In the genomic region with DNA sequence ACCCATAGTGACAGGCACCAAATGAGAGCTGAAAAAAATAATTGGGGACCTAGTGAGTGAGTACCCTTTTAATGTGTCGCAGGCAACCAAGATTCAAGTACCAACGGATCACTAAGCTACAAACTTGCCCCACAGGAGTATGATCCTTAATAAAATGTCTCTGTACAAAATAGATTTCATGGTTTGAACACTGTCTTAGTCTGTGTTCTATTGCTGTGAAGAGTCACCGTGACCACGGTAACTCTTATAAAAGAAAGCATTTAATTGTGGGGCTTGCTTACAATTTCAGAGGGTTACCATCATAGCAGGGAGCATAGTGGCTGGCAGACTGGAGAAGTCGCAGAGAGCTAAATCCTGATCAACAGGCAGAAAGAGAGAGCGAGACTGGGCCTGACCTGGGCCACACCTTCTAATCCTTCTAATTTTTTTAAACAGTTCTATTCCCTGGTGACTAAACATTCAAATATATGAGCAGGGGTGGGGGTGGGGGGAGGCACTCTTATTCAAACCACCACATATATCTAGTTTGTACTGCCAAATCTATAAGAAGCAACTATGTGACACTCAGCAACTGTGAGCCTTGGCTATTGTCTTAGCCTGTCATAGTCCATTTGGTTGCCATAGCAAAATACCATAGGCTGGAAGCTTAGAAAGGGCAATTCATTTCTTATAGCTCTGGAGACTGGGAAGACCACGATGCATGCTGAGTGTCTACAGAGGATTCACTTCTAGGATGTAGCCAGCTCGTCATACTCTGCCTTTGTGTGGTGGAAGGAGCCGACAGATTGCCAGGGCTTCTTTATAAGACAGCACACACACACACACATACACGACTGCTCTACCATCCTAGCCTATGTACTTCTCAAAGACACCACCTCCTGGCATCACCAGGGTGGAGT, we compare ENCODE assay signal across 23 mouse cellular contexts. TPM values are rescaled to one million over a fixed set of nuclear protein-coding genes. Genes with fewer than 3 reads are reported as not detected.
A peak's percentile ranks its signal among the peaks of the same experiment; 100 is the strongest.
DNase-seq lines count a peak whose midpoint lies in the region; ATAC-seq and TF ChIP-seq lines count a peak whose summit lies in the region.
"Had no signal": no experiment of that assay in that cellular context is flagged by ENCODE, and none has a peak within 500 bp of the region (broad histone marks: within the 10 kb centered on the region; RNA-seq: fewer than 3 reads in every experiment).

No protein-coding gene starts in this region.

- peak overlapping the region; percentile 22; the same call in 1 of the 2 replicates for H3K27ac ChIP-seq in forebrain, postnatal 0 days (ENCODE audit: low read depth, low read length)
- no peak overlapping the region for H3K27ac ChIP-seq in forebrain, embryonic 12.5 days
- H3K27ac ChIP-seq in hindbrain, postnatal 0 days, result no peak overlapping the region
- H3K27ac ChIP-seq in neural tube, embryonic 13.5 days (replicated peaks), result no peak overlapping the region
- no peak overlapping the region for H3K27ac ChIP-seq in kidney, embryonic 14.5 days (ENCODE audit: low read depth, low read length)
- H3K27ac ChIP-seq: embryonic facial prominence, embryonic 15.5 days; gastrocnemius, adult 2 months; stomach, embryonic 15.5 days had no signal

- H3K4me1 ChIP-seq in forebrain, postnatal 0 days (ENCODE audit: insufficient read depth), result peaks cover 4% of the 10 kb centered on the region; the same call in 1 of the 2 replicates
- H3K4me1 ChIP-seq in forebrain, embryonic 12.5 days, result peaks cover 11% of the 10 kb centered on the region; the same call in 1 of the 2 replicates
- H3K4me1 ChIP-seq in hindbrain, postnatal 0 days (ENCODE audit: insufficient read depth, low read length), result no peaks in the 10 kb centered on the region; the same call in 1 of the 2 replicates
- H3K4me1 ChIP-seq in neural tube, embryonic 13.5 days (replicated peaks), result peaks cover 8% of the 10 kb centered on the region; the same call in 1 of the 2 replicates
- H3K4me1 ChIP-seq in kidney, embryonic 14.5 days (ENCODE audit: control insufficient read depth, insufficient read depth, low read length), result no peaks in the 10 kb centered on the region
- H3K4me1 ChIP-seq: embryonic facial prominence, embryonic 15.5 days; stomach, embryonic 15.5 days had no signal

- H3K9me3 ChIP-seq in forebrain, postnatal 0 days (ENCODE audit: low read length), result no peaks in the 10 kb centered on the region
- H3K9me3 ChIP-seq in forebrain, embryonic 12.5 days, result no peaks in the 10 kb centered on the region
- no peaks in the 10 kb centered on the region for H3K9me3 ChIP-seq in hindbrain, postnatal 0 days (ENCODE audit: low read length)
- no peaks in the 10 kb centered on the region for H3K9me3 ChIP-seq in neural tube, embryonic 13.5 days
- no peaks in the 10 kb centered on the region for H3K9me3 ChIP-seq in kidney, embryonic 14.5 days (ENCODE audit: control insufficient read depth, low read length)
- H3K9me3 ChIP-seq: embryonic facial prominence, embryonic 15.5 days; heart, embryonic 12.5 days; stomach, embryonic 15.5 days had no signal

- 62% methylated on average over 10 of the region's 10 CpGs for WGBS in forebrain, postnatal 0 days
- 71% methylated on average over 10 of the region's 10 CpGs for WGBS in forebrain, embryonic 12.5 days
- 30% methylated on average over 10 of the region's 10 CpGs for WGBS in hindbrain, postnatal 0 days
- WGBS in neural tube, embryonic 13.5 days, result 38% methylated on average over 10 of the region's 10 CpGs
- WGBS in kidney, embryonic 14.5 days, result 90% methylated on average over 10 of the region's 10 CpGs

- no peak for DNase-seq in forebrain, postnatal 0 days
- peak; percentile 35 for DNase-seq in retina, embryonic 14.5 days (ENCODE audit: low spot score)
- no peak for DNase-seq in retina, postnatal 1 day
- DNase-seq in hindbrain, postnatal 0 days (ENCODE audit: low spot score), result peak; percentile 20
- no peak for DNase-seq in spleen, postnatal 14 days (ENCODE audit: low spot score in 2 of 2)
- DNase-seq: cerebellum, adult 9-11 months; gastrocnemius, adult 2 months; heart, postnatal 14 days; kidney, adult 8-10 months; kidney, postnatal 36 days; layer of hippocampus, adult 9-11 months; lung, adult 2 months; right cerebral cortex, postnatal 14 days; thymus, adult 18-20 months had no signal

- H3K27me3 ChIP-seq in forebrain, postnatal 0 days (ENCODE audit: insufficient read depth, low read length), result no peaks in the 10 kb centered on the region
- H3K27me3 ChIP-seq in forebrain, embryonic 12.5 days, result no peaks in the 10 kb centered on the region
- no peaks in the 10 kb centered on the region for H3K27me3 ChIP-seq in hindbrain, postnatal 0 days (ENCODE audit: insufficient read depth, low read length)
- H3K27me3 ChIP-seq in neural tube, embryonic 13.5 days, result peaks cover 6% of the 10 kb centered on the region; the same call in 1 of the 2 replicates
- H3K27me3 ChIP-seq in kidney, embryonic 14.5 days (ENCODE audit: control insufficient read depth, insufficient read depth, low read length), result no peaks in the 10 kb centered on the region
- H3K27me3 ChIP-seq: embryonic facial prominence, embryonic 15.5 days; stomach, embryonic 15.5 days had no signal

- no peak for TF ChIP-seq CTCF in forebrain, postnatal 0 days (IDR thresholded peaks at IDR 0.05; ENCODE audit: low read depth)
- TF ChIP-seq CTCF in hindbrain, postnatal 0 days (IDR thresholded peaks at IDR 0.05; ENCODE audit: low read depth), result no peak

- no peak overlapping the region for H3K4me3 ChIP-seq in forebrain, postnatal 0 days (ENCODE audit: low read depth, low read length)
- no peak overlapping the region for H3K4me3 ChIP-seq in forebrain, embryonic 12.5 days (replicated peaks)
- H3K4me3 ChIP-seq in hindbrain, postnatal 0 days (ENCODE audit: low read length), result no peak overlapping the region
- no peak overlapping the region for H3K4me3 ChIP-seq in neural tube, embryonic 13.5 days
- H3K4me3 ChIP-seq in kidney, embryonic 14.5 days (ENCODE audit: low read length), result no peak overlapping the region
- H3K4me3 ChIP-seq: embryonic facial prominence, embryonic 15.5 days; gastrocnemius, adult 2 months; heart, embryonic 12.5 days; stomach, embryonic 15.5 days had no signal

- no peak overlapping the region for H3K4me2 ChIP-seq in forebrain, postnatal 0 days (ENCODE audit: low read depth)
- no peak overlapping the region for H3K4me2 ChIP-seq in forebrain, embryonic 12.5 days
- no peak overlapping the region for H3K4me2 ChIP-seq in hindbrain, postnatal 0 days (ENCODE audit: low read depth, low read length)
- no peak overlapping the region for H3K4me2 ChIP-seq in neural tube, embryonic 13.5 days
- H3K4me2 ChIP-seq in kidney, embryonic 14.5 days (replicated peaks; ENCODE audit: low read depth, low read length), result no peak overlapping the region
- H3K4me2 ChIP-seq: embryonic facial prominence, embryonic 15.5 days; heart, embryonic 12.5 days; liver, embryonic 11.5 days; stomach, embryonic 15.5 days had no signal

- H3K36me3 ChIP-seq in forebrain, postnatal 0 days (ENCODE audit: insufficient read depth), result no peaks in the 10 kb centered on the region
- H3K36me3 ChIP-seq in forebrain, embryonic 12.5 days (replicated peaks), result no peaks in the 10 kb centered on the region
- H3K36me3 ChIP-seq in hindbrain, postnatal 0 days (ENCODE audit: insufficient read depth, low read length), result no peaks in the 10 kb centered on the region
- no peaks in the 10 kb centered on the region for H3K36me3 ChIP-seq in neural tube, embryonic 13.5 days
- no peaks in the 10 kb centered on the region for H3K36me3 ChIP-seq in kidney, embryonic 14.5 days (ENCODE audit: control insufficient read depth, insufficient read depth, low read length)
- H3K36me3 ChIP-seq: embryonic facial prominence, embryonic 15.5 days; heart, embryonic 12.5 days; stomach, embryonic 15.5 days had no signal

- H3K9ac ChIP-seq in forebrain, postnatal 0 days, result no peak overlapping the region
- no peak overlapping the region for H3K9ac ChIP-seq in forebrain, embryonic 12.5 days
- H3K9ac ChIP-seq in hindbrain, postnatal 0 days (replicated peaks; ENCODE audit: low read length), result no peak overlapping the region
- H3K9ac ChIP-seq in neural tube, embryonic 13.5 days, result no peak overlapping the region
- no peak overlapping the region for H3K9ac ChIP-seq in kidney, embryonic 14.5 days (ENCODE audit: low read depth, low read length)
- H3K9ac ChIP-seq: embryonic facial prominence, embryonic 15.5 days; heart, embryonic 12.5 days; stomach, embryonic 15.5 days had no signal

- ATAC-seq in forebrain, postnatal 0 days, result peak; percentile 81
- ATAC-seq in forebrain, embryonic 12.5 days (ENCODE audit: low FRiP score), result no peak
- ATAC-seq in hindbrain, postnatal 0 days, result peak; percentile 43
- peak; percentile 67; the same call in 1 of the 2 replicates for ATAC-seq in neural tube, embryonic 13.5 days (ENCODE audit: low read depth)
- no peak for ATAC-seq in kidney, embryonic 14.5 days (ENCODE audit: low FRiP score, low TSS enrichment)
- ATAC-seq: inflammation-experienced regulatory T-cells, adult 6 months had no signal

RNA-seq across cellular contexts. Expression of a gene that starts 52.8 kb away (rescaled TPM):
- total RNA-seq in forebrain, postnatal 0 days (2014; rRNA removed), result 52.2 and 74.0 TPM in 2 replicates
- polyA plus RNA-seq in forebrain, postnatal 0 days (2015; fragmentation: Nextera tagmentation; extraction: Ambion mirVana), result 3.5 and 7.2 TPM in 2 replicates
- polyA plus RNA-seq in forebrain, embryonic 12.5 days (2016; fragmentation: Nextera tagmentation; extraction: Ambion mirVana), result 2.2 and 3.2 TPM in 2 replicates
- total RNA-seq in hindbrain, postnatal 0 days (2014; rRNA removed), result 57.5 and 58.2 TPM in 2 replicates
- 8.0 and 8.9 TPM in 2 replicates for polyA plus RNA-seq in hindbrain, postnatal 0 days (2015; fragmentation: Nextera tagmentation; extraction: Ambion mirVana)
- polyA plus RNA-seq in neural tube, embryonic 13.5 days (2015; fragmentation: Nextera tagmentation; extraction: Ambion mirVana), result 9.1 and 10.7 TPM in 2 replicates
- polyA plus RNA-seq in kidney, embryonic 14.5 days (2014; fragmentation: Nextera tagmentation; extraction: Ambion mirVana), result 0.04 and 0.09 TPM in 2 replicates
- polyA plus RNA-seq: C2C12 had no signal

Comparison
In these comparisons a context has a peak if more than half of its experiments do, and no peak if none do; other contexts are left out.
1. ATAC-seq: peak in forebrain, postnatal 0 days (single experiment), hindbrain, postnatal 0 days (single experiment) and neural tube, embryonic 13.5 days (single experiment); none in forebrain, embryonic 12.5 days (single experiment) and kidney, embryonic 14.5 days (single experiment).
2. DNase-seq: peak in retina, embryonic 14.5 days (single experiment) and hindbrain, postnatal 0 days (single experiment); none in forebrain, postnatal 0 days (single experiment), retina, postnatal 1 day (single experiment) and spleen, postnatal 14 days (0 of 2).